Mouse (Mus musculus) limb, embryonic 14.5 days (tissue): ENCODE results near the gene Dpm3. TPM values are rescaled to one million over a fixed set of nuclear protein-coding genes. Genes with fewer than 3 reads are reported as not detected.

ENCODE experiments used
- ATAC-seq: fragments of 200-750 bp; cut with Nextera tagmentation; 2 replicates; pipeline ENCODE4 v1.8.0; 2017; ENCODE audit warnings: low read depth, moderate number of reproducible peaks, moderate TSS enrichment; ENCODE audit not compliant: low FRiP score
- DNase-seq: peaks from one replicate; pipeline ENCODE4 v3.0.0-alpha.2; 2015; ENCODE audit warnings: low spot score
- H3K27ac ChIP-seq: fragments of 300-500 bp; sonication (generic); replicated peaks from 2 replicates; pipeline ENCODE4 v1.5.1; 2014; ENCODE audit warnings: low read depth, mild to moderate bottlenecking, low read length, moderate library complexity, mixed read lengths
- H3K27me3 ChIP-seq: fragments of 300-500 bp; sonication (generic); 2 replicates; pipeline ENCODE4 v1.6.1; 2014; ENCODE audit warnings: low read length, mixed read lengths; ENCODE audit not compliant: control insufficient read depth, insufficient read depth
- H3K36me3 ChIP-seq: fragments of 300-500 bp; sonication (generic); 2 replicates; pipeline ENCODE4 v1.6.1; 2014; ENCODE audit warnings: mild to moderate bottlenecking, low read length, moderate library complexity, mixed read lengths; ENCODE audit not compliant: control insufficient read depth, insufficient read depth
- H3K4me1 ChIP-seq: fragments of 300-500 bp; sonication (generic); 2 replicates; pipeline ENCODE4 v1.6.1; 2014; ENCODE audit warnings: antibody characterized with exemption, low read length, mixed read lengths; ENCODE audit not compliant: control insufficient read depth, insufficient read depth
- H3K4me2 ChIP-seq: fragments of 300-500 bp; sonication (generic); replicated peaks from 2 replicates; pipeline ENCODE4 v1.6.1; 2014; ENCODE audit warnings: low read depth, mild to moderate bottlenecking, low read length, moderate library complexity; ENCODE audit not compliant: severe bottlenecking
- H3K4me3 ChIP-seq: fragments of 300-500 bp; sonication (generic); replicated peaks from 2 replicates; pipeline ENCODE4 v1.5.1; 2014; ENCODE audit warnings: low read length
- H3K9ac ChIP-seq: fragments of 300-500 bp; sonication (generic); 2 replicates; pipeline ENCODE4 v1.6.1; 2014; ENCODE audit warnings: mild to moderate bottlenecking, low read depth, low read length, moderate library complexity; ENCODE audit not compliant: severe bottlenecking
- H3K9me3 ChIP-seq: fragments of 300-500 bp; sonication (generic); 2 replicates; pipeline ENCODE4 v1.6.1; 2016; ENCODE audit warnings: low read length; ENCODE audit not compliant: control insufficient read depth
- POLR2A ChIP-seq: fragments of 200-500 bp; IDR thresholded peaks from 2 replicates; pipeline ENCODE4 v1.8.0; 2012; ENCODE audit warnings: inconsistent platforms, mild to moderate bottlenecking, moderate library complexity, borderline replicate concordance; ENCODE audit not compliant: insufficient read depth, insufficient read length; ENCODE audit errors: extremely low read depth
- WGBS: fragments of 180-500 bp; shearing (Covaris S2); extraction: QIAGEN DNeasy Blood & Tissue Kit; methylation state at CpG from one replicate; pipeline ENCODE4 v1.1.7; 2014; 5-methylcytosine and 5-hydroxymethylcytosine counted together
- polyA plus RNA-seq, 2 experiments: library from polyadenylated mRNA; depleted of rRNA in 1 of 2; stranded (reverse) in 1 of 2; unstranded in 1 of 2; fragments of >200 nt; fragmentation: Nextera tagmentation in 1 of 2; extraction: Ambion mirVana in 1 of 2; gene quantifications; 2 replicates each; pipeline versions ENCODE4 v1.2.1 to v1.2.3; 2012 to 2014

Dpm3 gene
- polyA plus RNA-seq, 2 experiments = 173 to 313 TPM

DNA sequence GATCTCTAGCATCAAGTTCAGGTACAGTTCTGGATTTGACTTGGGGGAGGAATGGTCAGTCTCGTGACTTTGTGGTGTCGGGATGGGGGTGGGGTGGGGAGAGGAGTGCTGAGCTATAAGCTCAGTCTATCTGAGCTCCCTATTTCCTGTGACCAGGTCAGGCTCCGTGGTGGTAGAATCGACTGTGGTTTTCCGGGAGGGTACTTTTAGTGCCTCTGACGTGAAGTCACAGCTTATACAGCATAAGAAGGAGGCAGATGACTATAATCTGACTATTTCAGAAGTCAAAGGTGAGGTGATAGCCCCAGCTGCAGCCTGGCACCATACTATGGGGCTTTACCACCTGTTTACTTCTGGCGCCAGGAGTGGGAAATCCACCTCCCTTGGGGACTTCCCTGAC lies 27.8 kb upstream of the Dpm3 start:
- TF ChIP-seq POLR2A = no peak
- no peaks in the 10 kb centered on the region for H3K9me3 ChIP-seq
- no peak overlapping the region for H3K9ac ChIP-seq
- no peak overlapping the region for H3K4me3 ChIP-seq
- H3K4me2 ChIP-seq = no peak overlapping the region
- H3K36me3 ChIP-seq = peaks cover 20% of the 10 kb centered on the region
- peaks cover 19% of the 10 kb centered on the region for H3K4me1 ChIP-seq
- no peaks in the 10 kb centered on the region for H3K27me3 ChIP-seq
- DNase-seq (no peak), ATAC-seq (no peak)
- H3K27ac ChIP-seq = no peak overlapping the region
- 59% methylated on average over 7 of the region's 7 CpGs for WGBS

DNA sequence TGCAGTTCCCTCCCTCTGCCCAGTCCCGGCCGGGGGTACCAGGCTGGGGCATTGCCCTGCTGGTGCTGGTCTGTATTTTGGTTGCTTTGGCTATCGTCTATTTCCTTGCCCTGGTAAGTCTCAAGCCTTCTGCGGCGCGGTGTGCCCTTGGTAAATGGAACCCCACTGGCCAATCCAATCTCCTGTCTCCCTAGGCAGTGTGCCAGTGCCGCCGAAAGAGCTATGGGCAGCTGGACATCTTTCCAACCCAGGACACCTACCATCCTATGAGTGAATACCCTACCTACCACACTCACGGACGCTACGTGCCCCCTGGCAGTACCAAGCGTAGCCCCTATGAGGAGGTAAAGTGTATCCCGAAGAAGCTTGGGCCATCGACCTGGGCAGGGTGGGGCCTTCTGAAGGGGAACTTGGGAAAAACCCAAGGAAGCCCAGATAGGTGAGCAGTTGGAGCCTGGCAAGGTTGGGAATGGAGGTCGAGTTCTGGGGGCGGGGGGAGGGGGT lies 27.3 kb upstream of the Dpm3 start:
- Histone ChIP-seq H3K27me3 (no peaks in the 10 kb centered on the region), H3K9me3 (no peaks in the 10 kb centered on the region), H3K9ac (no peak overlapping the region), H3K4me2 (no peak overlapping the region), H3K36me3 (peaks cover 20% of the 10 kb centered on the region), H3K4me1 (peaks cover 14% of the 10 kb centered on the region), H3K4me3 (no peak overlapping the region), H3K27ac (no peak overlapping the region)
- no peak for DNase-seq
- 73% methylated on average over 16 of the region's 16 CpGs for WGBS
- TF ChIP-seq POLR2A = no peak
- no peak for ATAC-seq

DNA sequence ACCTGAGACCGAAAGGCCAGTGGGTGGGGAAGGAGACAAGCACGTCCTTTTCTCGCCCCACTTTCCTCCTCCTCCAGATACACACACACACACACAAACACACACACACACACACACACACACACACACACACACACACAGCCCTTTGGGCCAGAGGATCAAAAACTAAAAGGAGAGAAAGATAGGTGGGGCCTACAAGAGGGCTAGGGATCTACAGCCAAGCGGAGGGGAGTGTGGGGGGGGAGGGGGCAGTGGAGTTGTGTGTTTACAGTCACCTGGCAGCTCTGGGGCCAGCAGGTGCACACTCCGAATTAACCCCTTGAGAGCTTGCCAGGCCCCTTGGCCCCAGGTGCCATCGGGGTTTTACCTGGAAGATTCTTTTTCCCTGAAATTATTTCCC lies 26.5 kb upstream of the Dpm3 start:
- WGBS = 49% methylated on average over 6 of the region's 6 CpGs

DNA sequence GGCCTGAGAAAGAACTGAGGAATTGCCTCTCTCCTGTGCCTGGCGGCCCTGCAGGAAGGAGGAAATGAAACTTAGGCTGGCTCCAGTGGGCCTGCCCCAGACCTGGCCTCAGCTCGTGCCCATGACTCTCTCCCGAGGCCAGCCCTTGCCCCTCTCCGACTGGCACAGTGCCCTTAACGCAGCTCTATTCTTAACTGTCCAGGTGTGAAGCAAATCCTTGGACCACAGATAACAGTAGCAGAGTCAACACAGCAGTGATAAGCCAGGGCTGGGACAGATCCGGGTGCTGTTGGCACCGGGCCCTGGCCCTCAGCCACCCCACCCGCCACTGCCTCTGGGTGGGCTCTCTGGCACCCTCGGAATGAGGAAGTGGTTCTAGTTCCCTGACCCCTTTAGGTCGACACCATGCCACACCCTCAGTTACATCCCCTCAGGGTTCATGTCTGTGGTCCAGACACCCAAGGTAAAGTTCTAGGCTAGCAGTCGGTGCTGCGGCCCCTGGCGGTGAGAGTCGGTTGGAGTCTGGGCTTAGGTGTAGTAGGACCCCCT lies 25.5 kb upstream of the Dpm3 start:
- peaks cover 33% of the 10 kb centered on the region for H3K36me3 ChIP-seq
- no peaks in the 10 kb centered on the region for H3K27me3 ChIP-seq
- H3K9me3 ChIP-seq = no peaks in the 10 kb centered on the region
- H3K4me3 ChIP-seq = no peak overlapping the region
- H3K9ac ChIP-seq = no peak overlapping the region
- ATAC-seq (no peak), DNase-seq (no peak)
- H3K4me1 ChIP-seq = peaks cover 4% of the 10 kb centered on the region
- no peak for TF ChIP-seq POLR2A
- WGBS = 82% methylated on average over 14 of the region's 14 CpGs
- H3K27ac ChIP-seq = no peak overlapping the region
- no peak overlapping the region for H3K4me2 ChIP-seq

More for the DNA sequence above, 26.5 kb upstream of the Dpm3 start:
- DNase-seq (no peak), ATAC-seq (no peak)
- no peak for TF ChIP-seq POLR2A
- Histone ChIP-seq H3K4me2 (no peak overlapping the region), H3K27me3 (no peaks in the 10 kb centered on the region), H3K4me1 (peaks cover 9% of the 10 kb centered on the region), H3K9ac (no peak overlapping the region), H3K9me3 (no peaks in the 10 kb centered on the region), H3K4me3 (no peak overlapping the region), H3K36me3 (peaks cover 23% of the 10 kb centered on the region), H3K27ac (no peak overlapping the region)

DNA sequence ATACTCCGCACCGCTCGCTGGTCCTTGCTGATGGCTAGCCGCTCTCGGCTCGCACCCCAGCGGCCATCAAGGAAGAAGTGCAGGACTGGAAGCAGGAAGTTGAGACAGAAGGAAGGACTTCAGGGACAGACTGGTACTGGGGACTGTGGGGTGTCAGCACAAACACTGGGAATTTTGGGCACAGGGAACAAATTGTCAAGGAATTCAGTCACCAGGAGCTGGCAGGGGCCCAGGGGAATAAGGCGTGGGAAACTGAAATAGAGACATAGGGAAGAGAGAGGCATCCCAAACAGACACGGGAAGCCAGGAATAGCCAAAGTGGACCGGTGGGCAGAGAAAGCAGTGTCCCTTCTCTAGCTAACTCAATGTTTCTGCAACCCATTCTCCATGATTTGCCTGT lies 22.6 kb upstream of the Dpm3 start:
- DNase-seq (no peak), ATAC-seq (no peak)
- H3K36me3 ChIP-seq = peaks cover 56% of the 10 kb centered on the region
- no peak overlapping the region for H3K9ac ChIP-seq
- WGBS = 86% methylated on average over 10 of the region's 10 CpGs
- H3K4me1 ChIP-seq = no peaks in the 10 kb centered on the region
- H3K4me3 ChIP-seq = no peak overlapping the region
- no peak overlapping the region for H3K4me2 ChIP-seq
- H3K9me3 ChIP-seq = no peaks in the 10 kb centered on the region
- no peak for TF ChIP-seq POLR2A
- no peak overlapping the region for H3K27ac ChIP-seq
- no peaks in the 10 kb centered on the region for H3K27me3 ChIP-seq
